Mouse (Mus musculus): ENCODE measurements around the gene Pagr1a. TPM values are rescaled to one million over a fixed set of nuclear protein-coding genes. Genes with fewer than 3 reads are reported as not detected.

Gene Pagr1a
- polyA plus RNA-seq, 1 experiment from 2014 or later = 56.6 TPM

- Histone ChIP-seq H3K4me3 (replicated peaks; ENCODE audit: low read length) (peak within 1 kb of the TSS; percentile 93), H3K4me1 (ENCODE audit: control insufficient read depth, insufficient read depth, low read length) (peaks cover 31% of the 10 kb centered on the region), H3K9me3 (replicated peaks; ENCODE audit: control insufficient read depth, low read length) (no peaks in the 10 kb centered on the region), H3K27me3 (ENCODE audit: control insufficient read depth, insufficient read depth, low read length) (no peaks in the 10 kb centered on the region), H3K36me3 (ENCODE audit: control insufficient read depth, insufficient read depth, low read length) (peaks cover 7% of the 10 kb centered on the region; the same call in 1 of the 2 replicates), H3K4me2 (ENCODE audit: low read depth, low read length) (peak within 1 kb of the TSS; percentile 90), H3K9ac (ENCODE audit: low read length) (peak within 1 kb of the TSS; percentile 99), H3K27ac (ENCODE audit: low read length) (peak within 1 kb of the TSS; percentile 95)
- under 1% methylated on average over 49 of the region's 63 CpGs for WGBS
- peak; percentile 91 for ATAC-seq (ENCODE audit: insufficient read depth, low FRiP score)
These were observed 10.0 kb upstream of the Pagr1a start, which contains the start of gene Maz for GRCm38 (mm10) chr7:127026984-127027726. Maz (minus strand) TSS chr7:127027037.

DNA sequence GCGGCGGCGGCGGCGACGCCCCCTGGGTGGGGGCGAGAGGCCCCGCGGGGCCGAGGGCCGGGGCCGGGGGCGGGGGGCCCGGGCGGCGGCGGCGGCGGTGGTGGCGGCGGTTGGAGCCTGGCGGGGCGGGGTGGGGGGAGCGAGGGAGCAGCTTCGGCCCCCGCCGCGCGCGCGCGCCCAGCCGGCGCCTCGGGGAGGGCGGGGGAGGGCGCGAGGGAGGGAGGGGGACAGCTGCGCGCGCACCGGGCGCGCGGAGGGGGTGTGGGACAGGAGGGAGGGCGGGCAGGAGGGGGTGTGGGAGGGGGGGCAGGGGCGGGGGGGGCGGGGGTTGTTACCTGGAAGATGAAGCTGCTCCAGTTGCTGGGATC is 9.4 kb upstream of the Pagr1a start:
- no peak; the same call in 1 of the 2 replicates for ATAC-seq (ENCODE audit: insufficient read depth, low FRiP score)
- H3K4me2 ChIP-seq (ENCODE audit: low read depth, low read length) = peak overlapping the region; percentile 90
- WGBS = 0% methylated on average over 6 of the region's 48 CpGs

GRCm38 (mm10) chr7:127026161-127026600 is 9.0 kb upstream of the Pagr1a start:
- peak overlapping the region; percentile 93 for H3K4me3 ChIP-seq (replicated peaks; ENCODE audit: low read length)
- no peaks in the 10 kb centered on the region for H3K9me3 ChIP-seq (replicated peaks; ENCODE audit: control insufficient read depth, low read length)
- H3K4me2 ChIP-seq (ENCODE audit: low read depth, low read length) = peak overlapping the region; percentile 90
- peaks cover 40% of the 10 kb centered on the region for H3K4me1 ChIP-seq (ENCODE audit: control insufficient read depth, insufficient read depth, low read length)
- 0% methylated on average over 32 of the region's 48 CpGs for WGBS
- peaks cover 7% of the 10 kb centered on the region; the same call in 1 of the 2 replicates for H3K36me3 ChIP-seq (ENCODE audit: control insufficient read depth, insufficient read depth, low read length)
- H3K27me3 ChIP-seq (ENCODE audit: control insufficient read depth, insufficient read depth, low read length) = no peaks in the 10 kb centered on the region
- peak overlapping the region; percentile 95 for H3K27ac ChIP-seq (ENCODE audit: low read length)
- H3K9ac ChIP-seq (ENCODE audit: low read length) = peak overlapping the region; percentile 99
- ATAC-seq (ENCODE audit: insufficient read depth, low FRiP score) = peak; percentile 25

More for the DNA sequence above, 9.4 kb upstream of the Pagr1a start:
- peak overlapping the region; percentile 99 for H3K9ac ChIP-seq (ENCODE audit: low read length)
- peaks cover 36% of the 10 kb centered on the region for H3K4me1 ChIP-seq (ENCODE audit: control insufficient read depth, insufficient read depth, low read length)
- H3K27me3 ChIP-seq (ENCODE audit: control insufficient read depth, insufficient read depth, low read length) = no peaks in the 10 kb centered on the region
- peak overlapping the region; percentile 95 for H3K27ac ChIP-seq (ENCODE audit: low read length)
- peak overlapping the region; percentile 93 for H3K4me3 ChIP-seq (replicated peaks; ENCODE audit: low read length)
- H3K36me3 ChIP-seq (ENCODE audit: control insufficient read depth, insufficient read depth, low read length) = peaks cover 7% of the 10 kb centered on the region; the same call in 1 of the 2 replicates
- H3K9me3 ChIP-seq (replicated peaks; ENCODE audit: control insufficient read depth, low read length) = no peaks in the 10 kb centered on the region

DNA sequence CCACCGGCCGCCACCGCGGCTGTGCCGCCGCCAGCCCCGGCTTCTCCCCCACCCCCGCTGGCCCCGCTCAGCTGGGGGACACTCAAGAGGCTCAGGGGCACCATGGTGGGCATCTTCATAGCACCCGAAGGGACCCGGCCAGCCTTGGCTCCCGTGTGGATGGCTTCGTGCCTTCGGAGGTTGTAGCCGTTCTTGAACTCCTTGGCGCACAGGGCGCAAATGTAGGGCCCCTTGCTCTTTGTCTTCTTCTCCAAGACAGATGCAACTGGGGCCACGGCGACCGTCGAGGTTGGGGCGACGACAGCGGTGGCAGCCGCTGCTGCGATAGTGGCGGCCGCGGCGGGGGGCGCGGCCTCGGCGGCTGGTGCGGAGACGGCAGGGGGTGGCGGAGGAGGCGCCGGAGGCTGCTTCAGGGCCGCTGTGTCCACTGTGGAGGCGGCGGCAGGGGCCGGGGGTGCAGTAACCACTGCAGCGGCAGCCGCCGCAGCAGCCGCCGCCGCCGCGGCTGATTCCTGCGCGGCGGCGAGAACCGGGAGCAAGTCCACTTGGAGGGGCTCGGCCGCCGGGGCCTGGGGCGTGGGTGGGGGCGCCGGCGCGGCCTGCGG is 8.5 kb upstream of the Pagr1a start:
- H3K4me2 ChIP-seq (ENCODE audit: low read depth, low read length) = peak overlapping the region; percentile 90
- peak overlapping the region; percentile 99 for H3K9ac ChIP-seq (ENCODE audit: low read length)
- under 1% methylated on average over 57 of the region's 65 CpGs for WGBS
- peak overlapping the region; percentile 95 for H3K27ac ChIP-seq (ENCODE audit: low read length)
- H3K9me3 ChIP-seq (replicated peaks; ENCODE audit: control insufficient read depth, low read length) = no peaks in the 10 kb centered on the region
- peaks cover 42% of the 10 kb centered on the region for H3K4me1 ChIP-seq (ENCODE audit: control insufficient read depth, insufficient read depth, low read length)
- H3K27me3 ChIP-seq (ENCODE audit: control insufficient read depth, insufficient read depth, low read length) = no peaks in the 10 kb centered on the region
- peak overlapping the region; percentile 93 for H3K4me3 ChIP-seq (replicated peaks; ENCODE audit: low read length)
- ATAC-seq (ENCODE audit: insufficient read depth, low FRiP score) = no peak
- peaks cover 7% of the 10 kb centered on the region; the same call in 1 of the 2 replicates for H3K36me3 ChIP-seq (ENCODE audit: control insufficient read depth, insufficient read depth, low read length)

DNA sequence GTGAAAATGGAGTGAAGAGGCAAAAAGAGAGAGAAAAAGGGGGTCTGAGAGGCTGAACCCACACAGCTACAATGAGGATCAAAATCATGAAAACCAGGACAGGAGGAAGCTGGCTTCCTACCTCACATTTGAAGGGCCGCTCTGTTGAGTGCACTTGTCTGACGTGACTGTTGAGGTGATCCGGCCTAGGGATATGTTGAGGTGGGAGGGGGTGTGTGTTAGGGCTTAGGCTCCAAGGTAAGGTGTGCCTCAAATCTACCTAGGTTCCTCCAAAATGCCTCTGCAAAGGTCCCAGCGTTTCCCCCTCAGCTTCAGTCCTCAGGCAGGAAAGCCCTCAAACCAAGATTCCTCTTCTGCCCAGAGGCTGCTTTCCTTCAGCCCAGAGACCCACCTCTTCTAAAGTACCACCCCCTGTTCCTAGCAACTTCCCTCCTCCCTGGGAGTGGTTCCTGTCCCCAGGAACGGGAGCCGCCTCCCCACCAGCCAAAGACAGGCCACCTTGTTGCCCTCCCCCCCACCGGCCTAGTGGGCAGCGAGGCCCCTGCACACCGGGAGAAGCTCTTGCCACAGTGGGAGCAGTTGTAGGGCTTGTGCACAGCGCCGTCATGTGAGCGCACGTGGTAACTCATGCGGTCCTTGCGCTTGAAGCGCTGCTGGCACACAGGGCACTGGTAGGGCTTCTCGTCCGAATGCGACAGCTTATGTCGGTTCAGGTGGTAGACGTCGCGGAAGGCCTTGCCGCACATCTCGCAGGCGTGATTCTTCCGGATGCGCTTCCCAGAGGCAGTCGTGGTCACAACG is 7.8 kb upstream of the Pagr1a start:
- WGBS = 1% methylated on average over 30 of the region's 30 CpGs
- peaks cover 45% of the 10 kb centered on the region for H3K4me1 ChIP-seq (ENCODE audit: control insufficient read depth, insufficient read depth, low read length)
- no peaks in the 10 kb centered on the region for H3K9me3 ChIP-seq (replicated peaks; ENCODE audit: control insufficient read depth, low read length)
- H3K27ac ChIP-seq (ENCODE audit: low read length) = peak overlapping the region; percentile 95
- no peaks in the 10 kb centered on the region for H3K27me3 ChIP-seq (ENCODE audit: control insufficient read depth, insufficient read depth, low read length)
- peak overlapping the region; percentile 90 for H3K4me2 ChIP-seq (ENCODE audit: low read depth, low read length)
- H3K9ac ChIP-seq (ENCODE audit: low read length) = peak overlapping the region; percentile 99
- ATAC-seq (ENCODE audit: insufficient read depth, low FRiP score) = peak; percentile 20
- H3K36me3 ChIP-seq (ENCODE audit: control insufficient read depth, insufficient read depth, low read length) = peaks cover 7% of the 10 kb centered on the region; the same call in 1 of the 2 replicates
- peak overlapping the region; percentile 93 for H3K4me3 ChIP-seq (replicated peaks; ENCODE audit: low read length)

- no peak for ATAC-seq (ENCODE audit: insufficient read depth, low FRiP score)
- Histone ChIP-seq H3K4me1 (ENCODE audit: control insufficient read depth, insufficient read depth, low read length) (peaks cover 53% of the 10 kb centered on the region), H3K27me3 (ENCODE audit: control insufficient read depth, insufficient read depth, low read length) (no peaks in the 10 kb centered on the region), H3K27ac (ENCODE audit: low read length) (no peak overlapping the region), H3K36me3 (ENCODE audit: control insufficient read depth, insufficient read depth, low read length) (peaks cover 7% of the 10 kb centered on the region; the same call in 1 of the 2 replicates), H3K4me2 (ENCODE audit: low read depth, low read length) (peak overlapping the region; percentile 90), H3K9me3 (replicated peaks; ENCODE audit: control insufficient read depth, low read length) (no peaks in the 10 kb centered on the region), H3K9ac (ENCODE audit: low read length) (peak overlapping the region; percentile 99), H3K4me3 (replicated peaks; ENCODE audit: low read length) (peak overlapping the region; percentile 93)
- 15% methylated on average over 19 of the region's 19 CpGs for WGBS
These were observed 6.9 kb upstream of the Pagr1a start for GRCm38 (mm10) chr7:127023896-127024690.

GRCm38 (mm10) chr7:127023272-127023691 is 6.1 kb upstream of the Pagr1a start:
- H3K4me1 ChIP-seq (ENCODE audit: control insufficient read depth, insufficient read depth, low read length) = peaks cover 61% of the 10 kb centered on the region

More at GRCm38 (mm10) chr7:127023272-127023691, 6.1 kb upstream of the Pagr1a start:
- Histone ChIP-seq H3K9me3 (replicated peaks; ENCODE audit: control insufficient read depth, low read length) (no peaks in the 10 kb centered on the region), H3K4me2 (ENCODE audit: low read depth, low read length) (peak overlapping the region; percentile 90), H3K36me3 (ENCODE audit: control insufficient read depth, insufficient read depth, low read length) (peaks cover 7% of the 10 kb centered on the region; the same call in 1 of the 2 replicates), H3K27ac (ENCODE audit: low read length) (0 out of 2 replicates have a peak overlapping the region, but pooled peaks have one; percentile 19), H3K4me3 (replicated peaks; ENCODE audit: low read length) (peak overlapping the region; percentile 8; the same call in 1 of the 2 replicates), H3K27me3 (ENCODE audit: control insufficient read depth, insufficient read depth, low read length) (no peaks in the 10 kb centered on the region), H3K9ac (ENCODE audit: low read length) (peak overlapping the region; percentile 99)
- WGBS = 72% methylated on average over 13 of the region's 13 CpGs
- ATAC-seq (ENCODE audit: insufficient read depth, low FRiP score) = no peak
